Mouse (Mus musculus): Measurements from ENCODE around the gene Hagh. TPM values are rescaled to one million over a fixed set of nuclear protein-coding genes. Genes with fewer than 3 reads are reported as not detected.
A peak's percentile ranks its signal among the peaks of the same experiment; 100 is the strongest.

Gene Hagh
- 61.5 and 66.8 TPM in 2 replicates for polyA plus RNA-seq (2015; fragmentation: Nextera tagmentation; extraction: Ambion mirVana)

- WGBS = 77% methylated on average over 8 of the region's 8 CpGs
- Histone ChIP-seq H3K27me3 (replicated peaks) (peaks cover 21% of the 10 kb centered on the region), H3K36me3 (replicated peaks) (no peaks in the 10 kb centered on the region)
These were observed at the start of gene Hagh for GRCm38 (mm10) chr17:24839842-24840241. Gene Hagh, plus strand, starts transcription at chr17:24840143.

GRCm38 (mm10) chr17:24792190-24792589 is 47.8 kb upstream of the Hagh start:
- H3K4me2 ChIP-seq = no peak overlapping the region
- no peaks in the 10 kb centered on the region for H3K9me3 ChIP-seq
- no peak overlapping the region for H3K9ac ChIP-seq
- H3K27me3 ChIP-seq (replicated peaks) = no peaks in the 10 kb centered on the region
- no peaks in the 10 kb centered on the region for H3K4me1 ChIP-seq
- no peaks in the 10 kb centered on the region for H3K36me3 ChIP-seq (replicated peaks)
- no peak overlapping the region for H3K4me3 ChIP-seq
- H3K27ac ChIP-seq = no peak overlapping the region
- no peak for ATAC-seq (replicated peaks)
- 77% methylated on average over 8 of the region's 8 CpGs for WGBS

More at GRCm38 (mm10) chr17:24839842-24840241, at the start of gene Hagh:
- Histone ChIP-seq H3K4me1 (no peaks in the 10 kb centered on the region), H3K9me3 (no peaks in the 10 kb centered on the region), H3K4me2 (no peak within 1 kb of the TSS), H3K27ac (no peak within 1 kb of the TSS), H3K9ac (no peak within 1 kb of the TSS), H3K4me3 (no peak within 1 kb of the TSS)
- no peak for ATAC-seq (replicated peaks)

- Histone ChIP-seq H3K27me3 (replicated peaks) (no peaks in the 10 kb centered on the region), H3K4me2 (no peak overlapping the region), H3K9me3 (no peaks in the 10 kb centered on the region), H3K4me3 (no peak overlapping the region), H3K4me1 (no peaks in the 10 kb centered on the region), H3K36me3 (replicated peaks) (no peaks in the 10 kb centered on the region), H3K27ac (no peak overlapping the region), H3K9ac (no peak overlapping the region)
- ATAC-seq (replicated peaks) = no peak
- WGBS = 80% methylated on average over 12 of the region's 12 CpGs
These were observed 45.2 kb upstream of the Hagh start for GRCm38 (mm10) chr17:24794791-24795190.

- Histone ChIP-seq H3K9me3 (no peaks in the 10 kb centered on the region), H3K36me3 (replicated peaks) (no peaks in the 10 kb centered on the region), H3K4me3 (no peak overlapping the region), H3K4me1 (no peaks in the 10 kb centered on the region), H3K9ac (no peak overlapping the region), H3K27me3 (replicated peaks) (no peaks in the 10 kb centered on the region), H3K4me2 (no peak overlapping the region), H3K27ac (no peak overlapping the region)
- ATAC-seq (replicated peaks) = no peak
- WGBS = 86% methylated on average over 3 of the region's 3 CpGs
These were observed 43.0 kb upstream of the Hagh start for GRCm38 (mm10) chr17:24796969-24797368.

- H3K4me3 ChIP-seq = no peak overlapping the region
- no peak for ATAC-seq (replicated peaks)
- no peaks in the 10 kb centered on the region for H3K36me3 ChIP-seq (replicated peaks)
- no peaks in the 10 kb centered on the region for H3K4me1 ChIP-seq
- peaks cover 2% of the 10 kb centered on the region for H3K27me3 ChIP-seq (replicated peaks)
- no peaks in the 10 kb centered on the region for H3K9me3 ChIP-seq
- no peak overlapping the region for H3K27ac ChIP-seq
- H3K4me2 ChIP-seq = no peak overlapping the region
- 62% methylated on average over 9 of the region's 9 CpGs for WGBS
- no peak overlapping the region for H3K9ac ChIP-seq
These were observed 41.7 kb upstream of the Hagh start for GRCm38 (mm10) chr17:24798229-24798628.

- H3K27me3 ChIP-seq (replicated peaks) = peaks cover 11% of the 10 kb centered on the region
- ATAC-seq (replicated peaks) = no peak
- H3K9ac ChIP-seq = no peak overlapping the region
- H3K4me3 ChIP-seq = no peak overlapping the region
- no peak overlapping the region for H3K4me2 ChIP-seq
- no peak overlapping the region for H3K27ac ChIP-seq
- H3K4me1 ChIP-seq = peaks cover 9% of the 10 kb centered on the region
- H3K36me3 ChIP-seq (replicated peaks) = no peaks in the 10 kb centered on the region
- 89% methylated on average over 4 of the region's 4 CpGs for WGBS
- H3K9me3 ChIP-seq = no peaks in the 10 kb centered on the region
These were observed 40.5 kb upstream of the Hagh start for GRCm38 (mm10) chr17:24799476-24799875.

- 61% methylated on average over 3 of the region's 3 CpGs for WGBS
- Histone ChIP-seq H3K9ac (no peak overlapping the region), H3K4me2 (no peak overlapping the region), H3K9me3 (no peaks in the 10 kb centered on the region), H3K27me3 (replicated peaks) (peaks cover 21% of the 10 kb centered on the region), H3K4me3 (no peak overlapping the region), H3K27ac (no peak overlapping the region), H3K36me3 (replicated peaks) (no peaks in the 10 kb centered on the region), H3K4me1 (peaks cover 11% of the 10 kb centered on the region)
- ATAC-seq (replicated peaks) = no peak
These were observed 39.4 kb upstream of the Hagh start for GRCm38 (mm10) chr17:24800524-24800923.

- WGBS = under 1% methylated on average over 70 of the region's 71 CpGs
- H3K9ac ChIP-seq = peak within 1 kb of the TSS; percentile 54
- H3K27ac ChIP-seq = no peak within 1 kb of the TSS
- H3K4me1 ChIP-seq = peaks cover 11% of the 10 kb centered on the region
- ATAC-seq (replicated peaks) = peak; percentile 58
- H3K4me2 ChIP-seq = peak within 1 kb of the TSS; percentile 96
- no peaks in the 10 kb centered on the region for H3K9me3 ChIP-seq
- H3K4me3 ChIP-seq = peak within 1 kb of the TSS; percentile 71
- peaks cover 38% of the 10 kb centered on the region for H3K27me3 ChIP-seq (replicated peaks)
- H3K36me3 ChIP-seq (replicated peaks) = no peaks in the 10 kb centered on the region
These were observed 35.7 kb upstream of the Hagh start, which contains the start of gene Meiob for GRCm38 (mm10) chr17:24803952-24804951. Gene Meiob, plus strand, starts transcription at chr17:24804289.

GRCm38 (mm10) chr17:24811211-24811610 is 28.7 kb upstream of the Hagh start:
- H3K4me3 ChIP-seq = no peak overlapping the region
- no peak overlapping the region for H3K27ac ChIP-seq
- no peak for ATAC-seq (replicated peaks)
- H3K4me1 ChIP-seq = no peaks in the 10 kb centered on the region
- no peaks in the 10 kb centered on the region for H3K9me3 ChIP-seq
- peaks cover 10% of the 10 kb centered on the region; the same call in 1 of the 2 replicates for H3K27me3 ChIP-seq (replicated peaks)
- no peaks in the 10 kb centered on the region for H3K36me3 ChIP-seq (replicated peaks)
- WGBS = 81% methylated on average over 3 of the region's 3 CpGs
- H3K4me2 ChIP-seq = no peak overlapping the region
- H3K9ac ChIP-seq = no peak overlapping the region

GRCm38 (mm10) chr17:24812215-24812614 is 27.7 kb upstream of the Hagh start:
- H3K27ac ChIP-seq = no peak overlapping the region
- H3K27me3 ChIP-seq (replicated peaks) = peaks cover 2% of the 10 kb centered on the region; the same call in 1 of the 2 replicates
- ATAC-seq (replicated peaks) = no peak
- no peak overlapping the region for H3K4me3 ChIP-seq
- no peaks in the 10 kb centered on the region for H3K36me3 ChIP-seq (replicated peaks)
- 44% methylated on average over 2 of the region's 2 CpGs for WGBS
- no peaks in the 10 kb centered on the region for H3K4me1 ChIP-seq
- no peak overlapping the region for H3K9ac ChIP-seq
- no peaks in the 10 kb centered on the region for H3K9me3 ChIP-seq
- no peak overlapping the region for H3K4me2 ChIP-seq

GRCm38 (mm10) chr17:24815256-24815655 is 24.7 kb upstream of the Hagh start:
- no peak overlapping the region for H3K4me3 ChIP-seq
- no peak overlapping the region for H3K4me2 ChIP-seq
- no peaks in the 10 kb centered on the region for H3K9me3 ChIP-seq
- no peaks in the 10 kb centered on the region for H3K4me1 ChIP-seq
- H3K9ac ChIP-seq = no peak overlapping the region
- WGBS = 84% methylated on average over 5 of the region's 5 CpGs
- H3K27me3 ChIP-seq (replicated peaks) = no peaks in the 10 kb centered on the region
- no peaks in the 10 kb centered on the region for H3K36me3 ChIP-seq (replicated peaks)
- ATAC-seq (replicated peaks) = no peak
- no peak overlapping the region for H3K27ac ChIP-seq

GRCm38 (mm10) chr17:24817503-24817902 is 22.4 kb upstream of the Hagh start:
- H3K36me3 ChIP-seq (replicated peaks) = no peaks in the 10 kb centered on the region
- WGBS = 37% methylated on average over 1 of the region's 1 CpGs
- no peak overlapping the region for H3K4me2 ChIP-seq
- no peak overlapping the region for H3K9ac ChIP-seq
- no peak overlapping the region for H3K4me3 ChIP-seq
- H3K27me3 ChIP-seq (replicated peaks) = no peaks in the 10 kb centered on the region
- no peak overlapping the region for H3K27ac ChIP-seq
- no peaks in the 10 kb centered on the region for H3K4me1 ChIP-seq
- no peaks in the 10 kb centered on the region for H3K9me3 ChIP-seq
- no peak for ATAC-seq (replicated peaks)

All from midbrain, embryonic 15.5 days (tissue).